8 mouse cellular contexts compared by ENCODE assay signal in genomic region chr11:88718050-88718765, GRCm38 (mm10). TPM values are rescaled to one million over a fixed set of nuclear protein-coding genes. Genes with fewer than 3 reads are reported as not detected.
DNase-seq lines count a peak whose midpoint lies in the region; ATAC-seq and TF ChIP-seq lines count a peak whose summit lies in the region.

Gene Msi2 (minus strand): TSS chr11:88718513.

- TF ChIP-seq EP300 in CH12.LX (IDR thresholded peaks at IDR 0.05; ENCODE audit: low read length), result no peak
- TF ChIP-seq EP300 in liver, postnatal 0 days (IDR thresholded peaks at IDR 0.05; ENCODE audit: low read depth), result no peak

- H3K27ac ChIP-seq in CH12.LX (ENCODE audit: insufficient read depth, low read depth), result peak within 1 kb of the TSS; percentile 54
- H3K27ac ChIP-seq in forebrain, embryonic 11.5 days (ENCODE audit: low read depth, low read length), result peak within 1 kb of the TSS; percentile 88
- peak within 1 kb of the TSS; percentile 98 for H3K27ac ChIP-seq in heart, embryonic 16.5 days (ENCODE audit: low read length)
- H3K27ac ChIP-seq in liver, postnatal 0 days (ENCODE audit: low read depth), result peak within 1 kb of the TSS; percentile 98
- peak within 1 kb of the TSS; percentile 85 for H3K27ac ChIP-seq in neural tube, embryonic 14.5 days (ENCODE audit: low read depth, low read length)

- peaks cover 0 to 49% of the 10 kb centered on the region in 2 experiments; a peak in 2 of 4 replicates for H3K4me1 ChIP-seq in CH12.LX (ENCODE audit: control insufficient read depth in 1 of 2, insufficient read depth in 2 of 2)
- H3K4me1 ChIP-seq in forebrain, embryonic 11.5 days (replicated peaks; ENCODE audit: control insufficient read depth, insufficient read depth, low read length), result peaks cover 22% of the 10 kb centered on the region; the same call in 1 of the 2 replicates
- H3K4me1 ChIP-seq in heart, embryonic 16.5 days (ENCODE audit: control insufficient read depth, insufficient read depth, low read length), result peaks cover 23% of the 10 kb centered on the region
- H3K4me1 ChIP-seq in liver, postnatal 0 days (ENCODE audit: insufficient read depth), result peaks cover 24% of the 10 kb centered on the region
- H3K4me1 ChIP-seq in neural tube, embryonic 14.5 days (ENCODE audit: control insufficient read depth, insufficient read depth, low read length), result peaks cover 17% of the 10 kb centered on the region; the same call in 1 of the 2 replicates

- DNase-seq in CH12.LX (ENCODE audit: extremely low read depth), result peak; percentile 95
- DNase-seq in c-Kit-positive CD71-positive TER-119-negative erythroid progenitor cells, embryonic 14.5 days (ENCODE audit: low read depth), result peak; percentile 85
- DNase-seq in forebrain, embryonic 11.5 days (ENCODE audit: low spot score), result peak; percentile 97
- DNase-seq in kidney, postnatal 4 days, result peak; percentile 94 to 96
- DNase-seq in liver, postnatal 0 days, result peak; percentile 93
- peak; percentile 96 for DNase-seq in testis, postnatal 10 days (ENCODE audit: low spot score)

- H3K27me3 ChIP-seq in CH12.LX (replicated peaks), result no peaks in the 10 kb centered on the region
- no peaks in the 10 kb centered on the region for H3K27me3 ChIP-seq in forebrain, embryonic 11.5 days (ENCODE audit: control insufficient read depth, insufficient read depth, low read length)
- H3K27me3 ChIP-seq in heart, embryonic 16.5 days (ENCODE audit: control insufficient read depth, insufficient read depth, low read length), result no peaks in the 10 kb centered on the region
- no peaks in the 10 kb centered on the region for H3K27me3 ChIP-seq in liver, postnatal 0 days (ENCODE audit: insufficient read depth, low read length)
- H3K27me3 ChIP-seq in neural tube, embryonic 14.5 days (ENCODE audit: control insufficient read depth, insufficient read depth, low read length), result no peaks in the 10 kb centered on the region

- H3K79me2 ChIP-seq in CH12.LX (replicated peaks; ENCODE audit: control insufficient read depth, extremely low read depth, insufficient read depth, poor library complexity, severe bottlenecking), result peaks cover 40% of the 10 kb centered on the region

- ATAC-seq in forebrain, embryonic 11.5 days (replicated peaks; ENCODE audit: low FRiP score), result peak; percentile 86
- peak; percentile 84 for ATAC-seq in heart, embryonic 16.5 days (replicated peaks; ENCODE audit: extremely low read depth, insufficient read depth, low FRiP score)
- ATAC-seq in liver, postnatal 0 days, result peak; percentile 83
- peak; percentile 85 for ATAC-seq in neural tube, embryonic 14.5 days (ENCODE audit: low read depth)

- peak within 1 kb of the TSS; percentile 91 to 96 (median 95) for H3K4me3 ChIP-seq in CH12.LX (replicated peaks in 1 of 3; ENCODE audit: low read depth in 2 of 3, low read length in 2 of 3, poor library complexity in 1 of 3)
- peak within 1 kb of the TSS; percentile 97 for H3K4me3 ChIP-seq in forebrain, embryonic 11.5 days (ENCODE audit: low read depth, low read length)
- H3K4me3 ChIP-seq in heart, embryonic 16.5 days (ENCODE audit: low read length), result peak within 1 kb of the TSS; percentile 80
- peak within 1 kb of the TSS; percentile 97 for H3K4me3 ChIP-seq in liver, postnatal 0 days (ENCODE audit: low read depth, low read length)
- peak within 1 kb of the TSS; percentile 85 for H3K4me3 ChIP-seq in neural tube, embryonic 14.5 days (ENCODE audit: low read depth, low read length)

- H3K9ac ChIP-seq in CH12.LX (ENCODE audit: insufficient read depth, low read depth), result peak within 1 kb of the TSS; percentile 95
- H3K9ac ChIP-seq in forebrain, embryonic 11.5 days (ENCODE audit: low read length), result peak within 1 kb of the TSS; percentile 99
- H3K9ac ChIP-seq in heart, embryonic 16.5 days (ENCODE audit: low read length), result peak within 1 kb of the TSS; percentile 97
- H3K9ac ChIP-seq in liver, postnatal 0 days (replicated peaks), result peak within 1 kb of the TSS; percentile 97
- H3K9ac ChIP-seq in neural tube, embryonic 14.5 days (replicated peaks; ENCODE audit: low read depth, low read length), result peak within 1 kb of the TSS; percentile 96

- peaks cover 0 to 21% of the 10 kb centered on the region in 2 experiments for H3K36me3 ChIP-seq in CH12.LX (replicated peaks in 1 of 2; ENCODE audit: control insufficient read depth in 1 of 2, insufficient read depth in 1 of 2, low read length in 1 of 2)
- H3K36me3 ChIP-seq in forebrain, embryonic 11.5 days (ENCODE audit: control insufficient read depth, insufficient read depth, low read length), result no peaks in the 10 kb centered on the region
- no peaks in the 10 kb centered on the region for H3K36me3 ChIP-seq in heart, embryonic 16.5 days (ENCODE audit: control insufficient read depth, insufficient read depth)
- H3K36me3 ChIP-seq in liver, postnatal 0 days (replicated peaks; ENCODE audit: insufficient read depth, low read length), result no peaks in the 10 kb centered on the region
- H3K36me3 ChIP-seq in neural tube, embryonic 14.5 days (ENCODE audit: control insufficient read depth, insufficient read depth, low read length), result no peaks in the 10 kb centered on the region

- WGBS in forebrain, embryonic 11.5 days, result under 1% methylated on average over 45 of the region's 84 CpGs
- WGBS in heart, embryonic 16.5 days, result under 1% methylated on average over 52 of the region's 84 CpGs
- WGBS in liver, postnatal 0 days (ENCODE audit: insufficient replicate concordance), result 1% methylated on average over 31 of the region's 84 CpGs
- under 1% methylated on average over 36 of the region's 84 CpGs for WGBS in neural tube, embryonic 14.5 days

- in situ Hi-C loops in CH12.LX (cut with MboI; ENCODE audit: low pct_ligation_motif_present, low pct_unique_long_range_greater_than_20kb, low sequenced_read_pairs), result no loop called here

- no peak for TF ChIP-seq CTCF in CH12.LX (conservative IDR thresholded peaks at IDR 0.05 in 1 of 2, IDR thresholded peaks at IDR 0.05 in 1 of 2; ENCODE audit: low read depth in 2 of 2, low read length in 2 of 2)
- no peak for TF ChIP-seq CTCF in liver, postnatal 0 days (IDR thresholded peaks at IDR 0.05; ENCODE audit: low read depth)

- dilution Hi-C loops in CH12.LX (cut with MboI; ENCODE audit: extremely low pct_ligation_motif_present, extremely low pct_unique_long_range_greater_than_20kb, low sequenced_read_pairs), result no loop called here

- H3K4me2 ChIP-seq in CH12.LX (ENCODE audit: insufficient read depth, low read depth, poor library complexity, severe bottlenecking), result peak within 1 kb of the TSS; percentile 92
- H3K4me2 ChIP-seq in forebrain, embryonic 11.5 days (ENCODE audit: low read depth, low read length, severe bottlenecking), result peak within 1 kb of the TSS; percentile 91
- peak within 1 kb of the TSS; percentile 81 for H3K4me2 ChIP-seq in heart, embryonic 16.5 days (ENCODE audit: low read depth, low read length)
- H3K4me2 ChIP-seq in liver, postnatal 0 days (ENCODE audit: low read depth, low read length), result peak within 1 kb of the TSS; percentile 99
- peak within 1 kb of the TSS; percentile 57 for H3K4me2 ChIP-seq in neural tube, embryonic 14.5 days (ENCODE audit: low read depth, low read length)

- no peak; the same call in 1 of the 2 replicates for TF ChIP-seq RAD21 in CH12.LX (IDR thresholded peaks at IDR 0.05; ENCODE audit: low read depth, low read length)

- H3K9me3 ChIP-seq in CH12.LX (replicated peaks; ENCODE audit: low read length), result no peaks in the 10 kb centered on the region
- H3K9me3 ChIP-seq in forebrain, embryonic 11.5 days (ENCODE audit: control insufficient read depth, low read length), result no peaks in the 10 kb centered on the region
- H3K9me3 ChIP-seq in heart, embryonic 16.5 days (replicated peaks; ENCODE audit: control insufficient read depth, low read length), result no peaks in the 10 kb centered on the region
- H3K9me3 ChIP-seq in liver, postnatal 0 days (ENCODE audit: low read length), result no peaks in the 10 kb centered on the region
- no peaks in the 10 kb centered on the region for H3K9me3 ChIP-seq in neural tube, embryonic 14.5 days (ENCODE audit: control insufficient read depth, low read length)

- peak; percentile 75 for TF ChIP-seq POLR2A in CH12.LX (IDR thresholded peaks at IDR 0.05; ENCODE audit: low read depth, low read length)

TF ChIP-seq in CH12.LX, 34 proteins besides CTCF, POLR2A, EP300 and RAD21 (continues in another document):
- TF ChIP-seq MXI1 (IDR thresholded peaks at IDR 0.05; ENCODE audit: low read depth, low read length) (peak; percentile 97), KAT2A (IDR thresholded peaks at IDR 0.05; ENCODE audit: insufficient replicate concordance, low read length) (no peak), ZC3H11A (IDR thresholded peaks at IDR 0.05; ENCODE audit: low read depth, low read length) (no peak), MAZ (IDR thresholded peaks at IDR 0.05; ENCODE audit: low read depth, low read length) (peak; percentile 98), IRF4 (IDR thresholded peaks at IDR 0.05; ENCODE audit: low read depth, low read length) (no peak), MEF2A (IDR thresholded peaks at IDR 0.05; ENCODE audit: borderline replicate concordance, low read depth, low read length) (peak; percentile 63; the same call in 1 of the 2 replicates), MAFK (IDR thresholded peaks at IDR 0.05; ENCODE audit: insufficient replicate concordance, low read length) (no peak), CHD1 (IDR thresholded peaks at IDR 0.05; ENCODE audit: low read depth, low read length) (no peak), UBTF (IDR thresholded peaks at IDR 0.05; ENCODE audit: low read depth, low read length) (peak; percentile 78), USF1 (IDR thresholded peaks at IDR 0.05; ENCODE audit: low read depth, low read length) (no peak; the same call in none of the 2 replicates), ZKSCAN1 (IDR thresholded peaks at IDR 0.05; ENCODE audit: borderline replicate concordance, low read depth, low read length) (no peak), ELF1 (IDR thresholded peaks at IDR 0.05; ENCODE audit: low read depth, low read length) (peak; percentile 45), PAX5 (IDR thresholded peaks at IDR 0.05; ENCODE audit: low read length) (no peak), SIN3A (IDR thresholded peaks at IDR 0.05; ENCODE audit: low read length) (peak; percentile 52; the same call in 1 of the 2 replicates), TCF12 (IDR thresholded peaks at IDR 0.05; ENCODE audit: low read depth, low read length) (peak; percentile 80), E2F4 (IDR thresholded peaks at IDR 0.05; ENCODE audit: insufficient replicate concordance, low read depth, low read length) (no peak), TBP (conservative IDR thresholded peaks at IDR 0.05; ENCODE audit: low read depth, low read length) (no peak)

RNA-seq across cellular contexts. Expression of gene Msi2, which starts in this region (rescaled TPM):
- total RNA-seq in CH12.LX (2012; rRNA removed) (46.3 and 52.6 TPM in 2 replicates), CH12.LX (2014; rRNA removed) (73.1 and 76.2 TPM in 2 replicates)
- 33.7 and 40.3 TPM in 2 replicates for polyA plus RNA-seq in CH12.LX (2012; ENCODE audit: insufficient read length, low read depth)
- polyA plus RNA-seq in forebrain, embryonic 11.5 days (2014; fragmentation: Nextera tagmentation; extraction: Ambion mirVana), result 23.9 and 26.2 TPM in 2 replicates
- polyA plus RNA-seq in heart, embryonic 16.5 days (2015; fragmentation: Nextera tagmentation; extraction: Ambion mirVana), result 20.3 and 20.6 TPM in 2 replicates
- polyA plus RNA-seq in liver, postnatal 0 days (2015; fragmentation: Nextera tagmentation; extraction: Ambion mirVana), result 3.4 and 3.7 TPM in 2 replicates
- polyA plus RNA-seq in neural tube, embryonic 14.5 days (2014; fragmentation: Nextera tagmentation; extraction: Ambion mirVana), result 20.0 and 25.6 TPM in 2 replicates

Comparison
In these comparisons a context has a peak if more than half of its experiments do, and no peak if none do; other contexts are left out.
1. Peak in every context shown above with its lines: DNase-seq, ATAC-seq, H3K4me3 ChIP-seq and H3K27ac ChIP-seq.